Mouse (Mus musculus): ENCODE data around the gene Sik3.
A peak's percentile ranks its signal among the peaks of the same experiment; 100 is the strongest.

Sik3 gene

DNA sequence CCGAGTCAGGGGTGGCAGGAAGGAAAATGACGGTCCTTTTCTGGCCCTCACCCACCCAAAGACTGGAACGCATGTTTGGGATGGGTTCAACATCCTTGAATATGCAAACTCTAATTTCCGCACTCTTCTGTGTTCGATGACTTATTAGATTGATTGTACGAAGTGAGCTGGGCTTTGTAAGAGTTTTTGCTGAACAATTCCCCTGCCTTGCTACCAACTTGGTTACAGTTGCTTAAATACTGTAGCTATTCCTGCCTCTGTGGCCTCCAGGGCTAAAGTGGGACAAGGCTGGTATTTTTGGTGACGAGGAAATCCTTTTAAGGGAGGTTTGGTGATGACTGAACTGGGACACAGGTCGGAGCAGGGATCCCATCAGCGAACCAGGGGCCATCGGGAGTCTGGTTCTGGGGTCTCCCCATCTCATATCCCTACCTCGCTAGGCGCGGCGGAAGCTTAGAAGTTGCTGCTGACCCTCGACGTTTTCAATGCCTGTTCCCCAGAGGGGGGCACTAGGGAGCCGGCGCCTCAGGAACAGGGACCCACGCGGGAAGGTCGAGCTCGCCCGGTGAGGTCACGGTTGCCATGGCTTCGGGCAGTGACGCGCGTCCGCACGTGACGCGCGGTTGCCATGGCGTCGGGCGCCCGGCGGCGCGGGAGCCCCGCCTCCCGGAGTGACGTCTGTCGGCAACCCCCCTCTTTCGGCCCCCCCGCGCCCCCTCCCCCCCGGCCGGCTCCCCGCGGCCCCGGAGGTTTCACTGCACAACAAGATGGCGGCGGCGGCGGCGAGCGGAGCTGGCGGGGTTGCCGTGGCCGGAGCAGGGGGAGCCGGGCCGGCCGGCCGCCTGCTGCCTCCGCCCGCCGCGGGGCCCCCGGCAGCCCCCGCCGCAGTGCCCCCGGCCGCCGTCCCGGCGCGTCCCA is at the start of gene Sik3, which contains the start of gene Pafah1b2:
Sik3 (plus strand) TSS at position 730 of the 918 bp plus-strand sequence.
Pafah1b2 (minus strand) TSS at position 600 of the 918 bp plus-strand sequence.
- peak; percentile 97 for DNase-seq

DNA sequence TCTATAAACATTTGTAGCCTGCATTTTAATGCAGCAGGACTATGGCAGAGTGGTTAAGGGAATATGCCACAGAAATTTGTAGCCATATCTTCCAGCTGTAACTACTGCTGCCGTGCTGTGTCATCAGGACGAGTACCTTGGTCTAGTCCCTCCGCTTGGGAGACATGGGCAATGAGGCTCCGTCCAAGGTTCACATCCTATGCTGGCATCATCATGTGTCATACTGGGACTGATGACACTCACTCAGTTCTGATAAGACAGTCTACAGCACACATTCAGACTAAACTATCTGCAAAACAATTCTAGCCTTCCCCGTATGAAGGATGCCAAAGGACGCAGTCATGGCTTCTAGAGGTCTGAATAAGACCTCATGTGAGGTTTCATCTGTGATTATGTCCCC is 49.0 kb upstream of the Sik3 start:
- DNase-seq: no peak

DNA sequence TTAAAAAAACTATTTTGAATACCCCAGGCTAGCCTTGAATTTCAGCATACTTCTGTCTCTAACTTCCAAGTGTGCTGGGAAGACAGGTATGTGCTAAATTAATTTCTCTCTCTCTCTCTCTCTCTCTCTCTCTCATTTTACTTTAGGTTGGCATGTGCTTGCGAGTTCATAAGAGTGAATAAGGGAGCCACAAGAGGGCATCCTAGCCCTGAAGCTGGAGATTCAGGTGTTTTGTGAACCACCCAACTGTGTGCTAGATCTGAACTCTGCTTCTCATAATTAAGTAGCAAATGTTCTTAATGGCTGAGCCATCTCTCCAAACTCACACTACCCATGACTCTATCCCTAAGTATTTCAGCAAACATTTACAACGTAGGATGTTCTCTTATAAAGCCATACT is 35.7 kb upstream of the Sik3 start:
- DNase-seq: peak; percentile 46

DNA sequence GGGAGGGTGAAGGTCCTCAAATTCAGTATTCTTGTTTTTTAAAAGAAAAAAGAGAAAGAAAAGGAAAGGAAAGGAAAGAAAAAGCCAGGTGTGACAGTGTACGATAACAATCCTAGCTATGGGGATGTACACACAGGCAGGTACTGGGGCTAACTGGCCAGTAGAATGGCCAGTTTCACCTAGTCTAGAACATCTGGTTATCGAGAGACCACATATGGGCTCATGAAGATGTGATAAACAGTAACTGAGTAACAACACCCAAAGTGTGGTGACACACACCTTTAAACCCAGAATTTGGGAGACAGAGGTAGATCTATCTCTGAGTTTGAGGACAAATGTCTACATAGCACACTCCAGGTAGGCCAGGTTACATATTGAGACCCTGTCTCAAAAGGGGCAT is 32.8 kb upstream of the Sik3 start:
- no peak for DNase-seq

DNA sequence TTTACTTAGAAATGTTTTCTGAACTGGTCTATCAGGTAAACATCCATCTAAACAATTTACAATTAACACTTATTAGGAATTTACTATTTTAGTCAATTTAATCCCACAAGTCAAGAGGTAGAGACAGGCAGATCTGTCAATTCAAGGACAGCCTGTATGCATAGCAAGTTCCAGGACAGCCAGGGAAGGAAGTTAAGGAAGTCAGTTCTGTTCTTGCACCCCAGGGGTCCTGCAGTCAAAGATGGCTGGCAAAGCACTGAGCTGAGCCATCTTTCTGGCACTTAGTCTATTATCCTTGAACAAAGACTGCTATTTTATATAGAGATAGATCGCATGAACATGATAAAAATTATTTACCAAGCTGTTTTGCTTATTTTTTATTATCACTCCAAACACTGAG is 32.0 kb upstream of the Sik3 start:
- DNase-seq: no peak

DNA sequence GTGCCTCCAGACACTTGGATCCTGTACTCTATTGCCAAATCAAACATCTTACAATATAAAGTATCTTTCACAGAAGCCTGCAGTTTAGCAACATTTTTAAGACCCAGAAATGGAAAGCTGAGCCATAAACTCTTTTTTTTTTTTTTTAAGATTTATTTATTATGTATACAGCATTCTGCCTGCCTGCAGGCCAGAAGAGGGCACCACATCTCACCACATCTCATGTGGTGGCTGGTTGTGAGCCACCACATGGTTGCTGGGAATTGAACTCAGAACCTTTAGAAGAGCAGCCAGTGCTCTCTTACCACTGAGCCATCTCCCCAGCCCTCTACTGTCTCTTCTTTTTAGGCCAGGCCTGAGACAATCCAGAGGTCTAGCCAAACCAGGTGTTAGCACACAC is 31.3 kb upstream of the Sik3 start:
- peak; percentile 28 for DNase-seq

DNA sequence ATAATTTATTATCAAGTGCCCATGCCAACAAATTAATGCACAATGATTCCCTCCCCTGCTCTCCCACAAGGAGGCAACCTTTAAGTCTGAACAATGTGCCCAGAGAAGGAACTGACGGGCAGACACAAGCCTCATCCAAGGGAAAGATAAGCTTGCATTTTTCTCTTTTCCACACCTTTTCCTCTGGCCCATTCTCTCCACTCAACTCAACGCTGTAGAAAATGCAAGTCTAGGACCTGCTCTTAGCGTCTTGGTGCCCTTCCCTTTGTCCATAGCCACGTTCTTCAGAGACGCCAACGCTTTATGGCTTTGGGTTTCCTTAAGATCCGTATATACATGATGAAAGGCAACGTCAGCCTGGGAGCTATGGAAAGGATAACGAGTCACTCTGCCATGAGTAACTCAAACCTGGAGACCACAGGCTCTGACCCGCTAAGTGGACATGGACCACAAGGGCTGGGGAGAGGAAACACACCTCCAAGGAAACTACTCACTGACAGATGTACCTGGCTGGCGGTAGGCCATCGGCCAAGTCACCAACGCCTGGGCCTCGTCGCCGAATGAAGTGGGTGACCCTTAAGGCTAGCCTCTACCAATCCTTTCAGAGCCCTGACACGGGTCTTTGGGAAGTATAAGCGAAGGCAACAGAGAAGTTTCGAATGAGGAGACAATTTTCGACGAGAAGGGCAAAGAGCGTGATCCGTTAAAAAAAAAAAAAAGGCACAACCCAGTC is 28.8 kb upstream of the Sik3 start:
- DNase-seq: peak; percentile 31

DNA sequence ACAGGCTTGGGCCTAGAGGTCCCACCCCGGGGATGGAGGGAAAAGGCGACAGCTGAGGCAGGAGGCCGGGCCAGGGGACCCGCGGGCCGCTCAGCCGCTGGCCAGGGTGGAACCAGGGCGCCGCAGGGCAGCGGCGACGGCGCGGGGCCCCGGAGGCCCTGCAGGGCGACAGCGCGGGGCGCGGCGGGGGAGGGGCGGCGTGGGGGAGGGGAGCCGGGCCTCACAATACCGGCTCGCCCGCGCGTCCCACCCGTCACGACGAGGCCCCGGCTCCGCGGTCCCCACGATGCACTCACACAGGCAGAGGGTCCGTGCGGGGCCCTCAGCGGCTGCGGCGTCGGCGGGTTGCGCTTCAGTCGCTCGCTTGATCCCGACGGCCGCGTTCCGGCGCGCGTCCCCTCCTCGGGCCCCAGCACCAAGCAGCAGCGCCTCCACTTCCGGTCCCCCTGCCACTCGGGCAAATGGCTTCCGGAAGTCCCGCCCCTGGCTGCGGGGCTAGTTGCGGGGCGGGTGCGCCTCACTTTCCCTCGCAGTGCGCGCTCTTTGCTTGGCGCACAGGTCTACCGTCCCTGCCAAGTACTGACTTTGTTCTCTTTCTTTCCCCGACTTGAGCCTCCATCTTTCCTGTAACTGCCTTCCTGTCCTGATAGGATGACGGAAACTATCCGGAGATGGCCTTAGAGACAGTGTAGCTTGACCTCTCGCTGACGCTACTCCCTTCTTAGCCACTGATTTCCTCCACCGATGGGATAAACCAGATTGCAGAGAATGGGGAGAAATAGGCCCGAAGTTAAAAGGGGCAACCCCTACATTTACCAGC is 28.0 kb upstream of the Sik3 start:
- peak; percentile 94 for DNase-seq

DNA sequence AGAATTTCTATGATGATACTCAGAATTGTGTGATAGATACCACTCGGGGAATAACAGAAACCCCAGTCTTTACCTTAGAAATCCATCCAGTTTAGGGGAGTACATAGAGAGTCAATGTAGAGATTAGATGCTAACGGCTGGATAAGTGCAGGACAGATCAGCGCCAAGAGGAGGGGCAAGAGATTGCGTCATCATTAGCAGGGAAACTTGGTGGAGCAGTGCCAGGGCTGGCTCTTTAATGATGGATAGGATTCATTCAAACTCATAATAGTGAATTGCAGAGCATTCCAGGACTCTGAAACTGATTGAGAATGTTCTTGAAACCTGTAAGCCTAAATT is 27.4 kb upstream of the Sik3 start:
- DNase-seq: no peak

DNA sequence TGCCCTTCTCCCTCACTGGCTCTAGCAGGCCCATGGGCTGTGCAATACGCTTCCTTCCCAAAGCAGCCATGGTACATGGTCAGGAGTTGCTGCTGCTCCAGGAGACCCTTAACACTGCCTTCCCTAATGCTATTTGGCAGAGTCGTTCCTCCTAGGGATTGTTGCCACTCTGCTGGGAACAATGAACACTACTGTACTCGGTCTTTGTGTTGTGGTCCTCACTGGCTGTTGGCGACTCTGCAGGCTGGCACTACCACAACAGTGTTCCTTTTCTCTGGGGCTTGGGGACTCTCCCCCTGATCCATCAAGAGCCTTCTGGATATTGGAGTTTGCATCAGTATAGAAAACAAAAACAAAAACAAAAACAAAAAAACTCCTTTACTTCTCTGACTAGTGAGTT is 13.6 kb upstream of the Sik3 start:
- no peak for DNase-seq

DNA sequence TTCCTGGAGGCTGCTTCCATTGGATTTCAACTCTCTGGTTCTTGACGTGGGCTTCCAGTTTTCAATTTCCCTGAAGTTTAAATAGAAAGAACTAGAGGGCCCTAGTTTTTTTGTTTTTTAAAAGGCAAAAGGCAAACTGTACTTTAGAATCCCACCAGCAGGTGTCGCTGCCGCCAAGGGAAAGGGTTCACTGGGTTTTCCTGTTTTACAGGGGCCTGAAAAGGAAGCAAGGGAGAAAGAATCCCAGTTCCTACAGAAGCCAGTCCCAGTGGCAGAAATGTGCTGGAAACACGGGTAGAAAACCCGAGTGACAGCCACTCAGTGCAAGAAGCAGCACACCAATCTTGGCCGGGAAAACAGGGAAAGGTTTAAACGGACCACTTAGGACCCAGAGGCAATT is 8.9 kb upstream of the Sik3 start:
- DNase-seq: peak; percentile 81

DNA sequence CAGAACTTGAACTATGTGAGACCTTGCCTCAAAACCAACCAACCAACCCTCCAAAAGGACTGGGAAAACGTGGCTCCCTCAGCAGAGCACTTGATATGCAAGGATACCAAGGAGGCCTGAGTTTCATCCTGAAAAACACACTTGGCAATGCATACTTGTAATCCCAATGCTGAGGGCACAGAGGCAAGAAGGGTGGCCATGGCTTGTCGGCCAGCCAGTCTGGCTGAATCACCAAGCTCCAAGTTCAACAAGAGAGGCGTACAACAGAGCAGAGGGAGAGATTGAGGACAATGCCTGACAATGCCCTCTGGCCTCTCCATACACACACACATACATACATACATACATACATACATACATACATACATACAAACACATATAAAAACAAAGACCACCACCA is 8.1 kb upstream of the Sik3 start:
- no peak for DNase-seq

DNA sequence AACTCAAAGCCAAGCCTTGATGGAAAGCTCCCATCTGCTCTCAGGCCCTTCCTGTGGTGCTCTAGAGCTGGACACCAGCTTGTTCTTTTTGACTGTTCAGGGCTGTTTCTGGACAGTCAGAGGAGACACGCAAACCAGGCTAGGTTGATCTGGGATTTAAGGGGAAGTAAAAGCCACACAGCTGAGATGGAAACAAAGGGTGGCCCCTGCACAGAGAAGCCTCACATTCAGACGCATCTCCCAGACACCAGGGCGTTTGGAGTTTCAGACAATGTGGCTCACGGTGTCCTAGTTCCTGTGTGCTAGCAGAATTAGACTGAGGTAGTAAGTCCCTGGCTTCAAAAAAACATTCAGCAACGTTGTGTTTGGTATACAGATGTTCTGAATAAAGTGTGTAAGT is 6.4 kb upstream of the Sik3 start:
- DNase-seq: no peak

DNA sequence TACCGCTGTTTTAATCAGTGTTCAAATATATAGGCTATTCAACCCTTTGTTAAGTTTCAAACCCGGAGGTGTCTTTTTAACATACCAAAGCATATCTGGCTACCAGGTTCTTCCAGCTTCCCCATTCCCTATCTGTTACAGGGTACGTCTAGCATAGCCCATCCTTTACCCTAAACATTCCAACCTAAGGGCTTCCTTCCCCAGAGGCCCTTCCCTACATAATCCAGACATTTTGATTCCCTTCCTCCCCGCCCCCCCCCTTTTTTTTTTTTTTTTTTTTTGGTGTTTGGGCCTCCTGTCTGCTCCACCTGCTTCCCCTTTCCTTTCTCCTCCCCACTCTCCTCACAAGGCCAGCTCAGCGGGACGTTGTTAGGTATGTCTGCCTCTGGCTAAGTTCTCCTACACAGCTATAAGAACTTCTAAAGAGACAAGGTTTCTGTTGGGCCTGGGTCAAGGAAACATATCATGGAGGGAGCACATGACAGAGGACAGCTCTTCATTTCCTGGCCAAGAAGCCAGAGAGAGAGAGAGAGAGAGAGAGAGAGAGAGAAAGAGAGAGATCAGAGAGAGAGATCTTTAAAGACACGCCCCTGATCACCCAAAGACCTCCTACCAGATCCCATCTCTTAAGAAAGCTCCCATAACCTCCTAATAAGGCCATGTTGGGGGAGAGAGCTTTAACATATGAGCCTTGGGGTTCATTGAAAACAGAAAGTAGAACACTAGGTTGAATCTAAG is 3.5 kb upstream of the Sik3 start:
- no peak for DNase-seq

DNA sequence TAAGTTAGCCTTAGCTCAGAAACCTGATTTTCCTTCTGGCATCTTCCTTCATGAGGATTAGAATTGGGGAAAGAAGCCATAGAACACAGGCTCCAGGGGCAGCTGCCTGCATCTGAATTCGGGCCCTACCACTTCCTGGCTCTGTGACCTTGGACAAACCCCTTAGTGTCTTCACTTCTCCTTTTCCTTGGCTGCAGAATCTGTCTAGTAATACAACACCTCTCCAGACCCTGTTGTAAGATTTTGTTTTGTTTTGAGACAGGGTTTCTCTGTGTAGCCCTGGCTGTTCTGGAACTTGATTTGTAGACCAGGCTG is 3.0 kb upstream of the Sik3 start:
- DNase-seq: no peak

DNA sequence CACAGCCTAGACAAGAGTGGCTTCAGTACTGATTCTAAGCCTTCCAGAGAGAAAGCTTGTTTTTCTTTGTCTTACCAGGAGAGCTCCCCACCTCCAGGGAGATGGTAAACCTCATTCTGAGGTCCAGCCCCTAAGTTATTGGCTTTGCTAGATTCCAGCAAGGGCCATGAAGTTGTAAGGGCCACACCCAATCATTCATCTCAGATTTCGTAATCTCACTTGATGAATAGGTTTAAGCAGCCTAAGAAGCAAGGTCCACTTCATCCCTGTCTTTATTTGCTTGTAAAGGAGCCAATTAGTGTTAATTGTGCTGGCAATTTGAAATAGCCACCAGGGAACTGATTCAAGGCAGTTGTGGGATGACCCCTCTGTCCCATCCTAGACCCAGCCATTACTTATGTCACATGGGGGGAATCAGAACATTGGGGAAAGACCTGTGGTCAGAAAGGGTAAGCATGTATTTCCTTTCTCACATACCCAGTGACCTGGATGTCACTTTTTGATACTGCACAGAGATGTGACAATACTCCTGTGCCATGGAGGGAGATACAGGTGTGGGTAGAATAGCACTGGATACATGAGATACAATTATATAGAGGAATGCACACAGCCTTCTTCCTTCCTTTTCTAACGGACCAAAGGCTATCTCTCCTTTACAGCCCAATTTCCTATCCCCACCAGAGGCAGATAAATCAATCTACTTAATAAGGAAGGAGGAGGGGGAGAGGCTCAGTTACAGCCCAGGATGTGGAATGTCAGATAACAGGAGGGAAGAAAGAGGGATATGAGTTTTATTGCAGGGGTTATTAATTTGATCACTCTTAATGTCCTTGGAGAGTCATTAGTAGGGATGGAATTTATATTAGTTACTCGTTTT is 1.3 kb upstream of the Sik3 start:
- no peak for DNase-seq

DNA sequence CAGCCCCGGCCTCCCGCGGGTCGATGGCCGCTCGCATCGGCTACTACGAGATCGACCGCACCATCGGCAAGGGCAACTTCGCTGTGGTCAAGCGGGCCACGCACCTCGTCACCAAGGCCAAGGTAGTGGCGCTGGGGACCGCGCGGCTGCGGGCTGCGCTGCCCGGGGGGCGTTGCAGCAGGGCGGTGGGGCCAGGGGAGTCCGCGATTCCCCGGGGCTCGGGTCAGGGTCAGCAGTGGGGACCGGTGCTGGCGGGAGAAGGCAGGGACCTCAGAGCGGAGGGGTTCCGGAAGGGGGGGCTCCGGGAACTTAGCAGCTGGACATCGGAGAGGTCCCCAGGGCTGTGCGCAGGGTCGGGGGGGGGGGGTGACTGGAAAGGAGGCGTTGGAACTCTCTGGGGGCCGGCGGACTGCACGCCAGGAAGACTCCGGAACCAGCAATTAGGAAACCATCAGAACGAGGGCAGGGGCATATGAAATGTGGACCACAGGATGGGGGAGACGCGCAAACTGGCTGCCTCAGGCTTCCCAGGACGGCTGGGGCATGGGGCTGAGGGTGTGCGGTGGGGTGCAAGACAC is 478 bp downstream of the Sik3 start:
- DNase-seq: peak; percentile 64

DNA sequence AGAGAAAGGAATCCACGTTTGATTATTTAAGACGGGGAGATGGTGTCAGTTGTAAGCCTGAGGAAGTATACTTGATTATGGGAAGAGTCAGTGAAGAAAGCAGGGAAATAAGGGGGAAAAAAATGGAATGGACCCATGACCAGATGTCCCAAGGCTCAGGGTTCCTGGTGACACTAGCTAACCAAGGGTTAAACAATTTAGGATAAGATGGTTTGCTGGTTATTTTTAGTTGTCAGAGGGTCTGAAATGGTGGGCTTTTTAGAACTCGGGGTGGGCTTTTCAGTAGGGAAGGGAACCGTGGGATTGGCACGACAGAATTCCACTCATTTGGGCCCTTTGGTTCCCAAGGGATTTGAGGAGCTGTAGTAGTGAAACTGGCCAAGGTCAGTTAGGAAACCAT is 996 bp downstream of the Sik3 start:
- DNase-seq: no peak

DNA sequence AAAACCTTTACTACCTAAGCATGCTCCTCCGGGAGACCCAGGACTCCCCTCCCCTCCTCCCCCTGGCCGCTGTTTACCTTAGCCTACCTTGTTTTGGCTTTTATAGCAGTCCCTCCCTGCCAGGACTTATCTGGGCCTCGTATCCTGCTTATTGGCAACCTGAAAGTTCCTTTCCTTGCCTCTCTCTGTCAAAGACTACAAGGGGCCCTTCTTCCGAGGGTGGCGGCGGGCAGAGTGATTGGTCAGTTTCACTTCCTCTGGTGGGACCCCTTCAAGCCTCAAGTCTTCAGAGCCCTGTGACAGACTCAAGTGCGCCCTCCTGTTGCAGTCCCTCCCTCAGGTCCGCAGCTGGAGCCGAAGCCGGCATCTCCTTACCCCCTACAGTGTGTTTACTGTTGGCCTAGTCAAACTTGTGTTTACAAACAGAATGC is 1.6 kb downstream of the Sik3 start:
- peak; percentile 71 for DNase-seq

DNA sequence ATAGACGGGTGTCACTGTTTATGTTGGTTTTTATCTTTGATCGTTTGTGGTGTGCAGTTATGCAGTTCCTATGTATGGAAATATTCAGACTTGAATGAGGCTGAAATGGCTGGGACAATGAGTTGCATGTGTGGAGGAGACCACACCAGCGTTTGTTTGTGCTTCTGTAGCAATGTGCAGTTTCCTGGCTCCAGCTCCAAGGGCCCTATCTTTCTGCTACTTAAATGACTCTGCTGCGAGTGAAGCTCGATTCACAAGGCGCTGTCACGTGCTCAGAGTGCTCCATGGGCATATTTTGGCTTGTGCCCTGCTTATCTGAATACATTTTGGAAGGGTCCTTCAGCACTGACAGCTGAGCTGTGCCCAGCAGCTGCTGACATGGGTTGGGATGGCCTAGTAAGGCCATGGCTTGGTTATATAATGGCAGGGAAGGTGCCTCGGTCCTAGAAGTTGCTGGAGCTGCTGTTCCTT is 2.5 kb downstream of the Sik3 start:
- DNase-seq: no peak

DNA sequence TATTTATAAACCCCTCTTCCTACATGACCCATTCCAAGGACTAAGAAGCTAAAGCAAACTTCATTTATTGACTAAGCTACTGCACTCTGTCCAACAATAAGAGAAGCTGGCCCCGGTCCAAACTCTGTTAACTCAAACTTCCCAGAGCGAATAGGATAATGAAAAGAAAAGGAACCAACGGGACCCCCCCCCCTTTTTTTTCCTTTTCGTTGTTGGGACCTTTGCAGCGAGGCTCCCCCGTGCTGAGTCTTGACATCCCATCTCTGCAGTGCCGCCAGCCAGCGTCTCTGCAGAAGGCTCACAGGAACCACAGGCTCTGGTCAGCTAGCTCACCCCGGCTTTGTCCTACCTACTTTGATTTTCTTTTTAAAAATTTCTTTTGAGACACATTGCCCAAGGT is 3.2 kb downstream of the Sik3 start:
- DNase-seq: no peak
